Mouse (Mus musculus): ENCODE measurements around the gene Mrpl22. TPM values are rescaled to one million over a fixed set of nuclear protein-coding genes. Genes with fewer than 3 reads are reported as not detected.
A peak's percentile ranks its signal among the peaks of the same experiment; 100 is the strongest.
"Not testable (repeated sequence)": the region's sequence is repeated elsewhere in the genome, so short reads cannot be mapped to it uniquely, and the experiment has no call there.

The Mrpl22 gene
- polyA plus RNA-seq, 1 experiment, result 15.5 TPM

- 90% methylated on average over 9 of the region's 9 CpGs for WGBS
- TF ChIP-seq CTCF (IDR thresholded peaks at IDR 0.05; ENCODE audit: extremely low read depth, insufficient read depth, insufficient read length, insufficient replicate concordance) (no peak), POLR2A (IDR thresholded peaks at IDR 0.05; ENCODE audit: low read depth, low read length) (no peak)
Measured at GRCm38 (mm10) chr11:58155458-58155857, 16.0 kb upstream of the Mrpl22 start.

GRCm38 (mm10) chr11:58156871-58157270 lies 14.6 kb upstream of the Mrpl22 start:
- 82% methylated on average over 3 of the region's 3 CpGs for WGBS
- H3K36me3 ChIP-seq (ENCODE audit: control insufficient read depth, insufficient read depth, low read length), result peaks cover 27% of the 10 kb centered on the region
- no peak for DNase-seq (ENCODE audit: low read depth in 1 of 2, low spot score in 2 of 2)

More at GRCm38 (mm10) chr11:58155458-58155857, 16.0 kb upstream of the Mrpl22 start:
- no peaks in the 10 kb centered on the region for H3K4me1 ChIP-seq (ENCODE audit: control insufficient read depth, insufficient read depth, insufficient read length)
- H3K27ac ChIP-seq (ENCODE audit: insufficient read depth, low read length), result no peak overlapping the region
- no peak overlapping the region for H3K4me3 ChIP-seq (ENCODE audit: extremely low read depth, insufficient read depth, insufficient read length)
- H3K36me3 ChIP-seq (ENCODE audit: control insufficient read depth, insufficient read depth, low read length), result peaks cover 29% of the 10 kb centered on the region
- DNase-seq (ENCODE audit: low read depth in 1 of 2, low spot score in 2 of 2), result no peak
- H3K27me3 ChIP-seq (ENCODE audit: control insufficient read depth, insufficient read depth, low read length), result no peaks in the 10 kb centered on the region

GRCm38 (mm10) chr11:58165072-58165471 lies 6.4 kb upstream of the Mrpl22 start:
- Histone ChIP-seq H3K27ac (ENCODE audit: insufficient read depth, low read length) (no peak overlapping the region), H3K36me3 (ENCODE audit: control insufficient read depth, insufficient read depth, low read length) (peaks cover 10% of the 10 kb centered on the region), H3K4me3 (ENCODE audit: extremely low read depth, insufficient read depth, insufficient read length) (no peak overlapping the region), H3K27me3 (ENCODE audit: control insufficient read depth, insufficient read depth, low read length) (no peaks in the 10 kb centered on the region), H3K4me1 (ENCODE audit: control insufficient read depth, insufficient read depth, insufficient read length) (peaks cover 3% of the 10 kb centered on the region; the same call in 1 of the 2 replicates)
- DNase-seq (ENCODE audit: low read depth in 1 of 2, low spot score in 2 of 2), result no peak
- 95% methylated on average over 2 of the region's 2 CpGs for WGBS
- TF ChIP-seq POLR2A (IDR thresholded peaks at IDR 0.05; ENCODE audit: low read depth, low read length) (no peak), CTCF (IDR thresholded peaks at IDR 0.05; ENCODE audit: extremely low read depth, insufficient read depth, insufficient read length, insufficient replicate concordance) (no peak)

More at GRCm38 (mm10) chr11:58156871-58157270, 14.6 kb upstream of the Mrpl22 start:
- Histone ChIP-seq H3K4me3 (ENCODE audit: extremely low read depth, insufficient read depth, insufficient read length) (no peak overlapping the region), H3K27ac (ENCODE audit: insufficient read depth, low read length) (no peak overlapping the region), H3K27me3 (ENCODE audit: control insufficient read depth, insufficient read depth, low read length) (no peaks in the 10 kb centered on the region), H3K4me1 (ENCODE audit: control insufficient read depth, insufficient read depth, insufficient read length) (no peaks in the 10 kb centered on the region)
- TF ChIP-seq CTCF (IDR thresholded peaks at IDR 0.05; ENCODE audit: extremely low read depth, insufficient read depth, insufficient read length, insufficient replicate concordance) (no peak), POLR2A (IDR thresholded peaks at IDR 0.05; ENCODE audit: low read depth, low read length) (no peak)

- Histone ChIP-seq H3K36me3 (ENCODE audit: control insufficient read depth, insufficient read depth, low read length) (peaks cover 8% of the 10 kb centered on the region), H3K27me3 (ENCODE audit: control insufficient read depth, insufficient read depth, low read length) (no peaks in the 10 kb centered on the region), H3K27ac (ENCODE audit: insufficient read depth, low read length) (no peak overlapping the region), H3K4me3 (ENCODE audit: extremely low read depth, insufficient read depth, insufficient read length) (peak overlapping the region; percentile 82), H3K4me1 (ENCODE audit: control insufficient read depth, insufficient read depth, insufficient read length) (peaks cover 6% of the 10 kb centered on the region; the same call in 1 of the 2 replicates)
- WGBS, result under 1% methylated on average over 8 of the region's 8 CpGs
- TF ChIP-seq POLR2A (IDR thresholded peaks at IDR 0.05; ENCODE audit: low read depth, low read length), result no peak
- no peak for TF ChIP-seq CTCF (IDR thresholded peaks at IDR 0.05; ENCODE audit: extremely low read depth, insufficient read depth, insufficient read length, insufficient replicate concordance)
- no peak for DNase-seq (ENCODE audit: low read depth in 1 of 2, low spot score in 2 of 2)
Measured at GRCm38 (mm10) chr11:58167822-58168166, 3.7 kb upstream of the Mrpl22 start.

GRCm38 (mm10) chr11:58168167-58168915 lies 3.1 kb upstream of the Mrpl22 start, which contains the start of gene Gemin5:
Gene Gemin5 (minus strand): TSS chr11:58168539.
- no peaks in the 10 kb centered on the region for H3K27me3 ChIP-seq (ENCODE audit: control insufficient read depth, insufficient read depth, low read length)
- TF ChIP-seq POLR2A (IDR thresholded peaks at IDR 0.05; ENCODE audit: low read depth, low read length) (peak; percentile 16; the same call in 1 of the 2 replicates), CTCF (IDR thresholded peaks at IDR 0.05; ENCODE audit: extremely low read depth, insufficient read depth, insufficient read length, insufficient replicate concordance) (no peak)
- peaks cover 5% of the 10 kb centered on the region; the same call in 1 of the 2 replicates for H3K36me3 ChIP-seq (ENCODE audit: control insufficient read depth, insufficient read depth, low read length)
- peak within 1 kb of the TSS; percentile 82 for H3K4me3 ChIP-seq (ENCODE audit: extremely low read depth, insufficient read depth, insufficient read length)
- WGBS, result 1% methylated on average over 71 of the region's 71 CpGs
- H3K27ac ChIP-seq (ENCODE audit: insufficient read depth, low read length), result peak within 1 kb of the TSS; percentile 49
- peaks cover 6% of the 10 kb centered on the region; the same call in 1 of the 2 replicates for H3K4me1 ChIP-seq (ENCODE audit: control insufficient read depth, insufficient read depth, insufficient read length)
- peak; percentile 52 to 71 for DNase-seq (ENCODE audit: low read depth in 1 of 2, low spot score in 2 of 2)

GRCm38 (mm10) chr11:58169666-58170065 lies 1.8 kb upstream of the Mrpl22 start:
- Histone ChIP-seq H3K4me1 (ENCODE audit: control insufficient read depth, insufficient read depth, insufficient read length) (peaks cover 6% of the 10 kb centered on the region; the same call in 1 of the 2 replicates), H3K27me3 (ENCODE audit: control insufficient read depth, insufficient read depth, low read length) (no peaks in the 10 kb centered on the region), H3K4me3 (ENCODE audit: extremely low read depth, insufficient read depth, insufficient read length) (no peak overlapping the region), H3K27ac (ENCODE audit: insufficient read depth, low read length) (no peak overlapping the region), H3K36me3 (ENCODE audit: control insufficient read depth, insufficient read depth, low read length) (peaks cover 3% of the 10 kb centered on the region; the same call in 1 of the 2 replicates)
- TF ChIP-seq CTCF (IDR thresholded peaks at IDR 0.05; ENCODE audit: extremely low read depth, insufficient read depth, insufficient read length, insufficient replicate concordance), result no peak
- no peak for TF ChIP-seq POLR2A (IDR thresholded peaks at IDR 0.05; ENCODE audit: low read depth, low read length)
- DNase-seq (ENCODE audit: low read depth in 1 of 2, low spot score in 2 of 2), result no peak
- WGBS, result 86% methylated on average over 4 of the region's 4 CpGs

GRCm38 (mm10) chr11:58179563-58179962 lies 8.1 kb downstream of the Mrpl22 start:
- no peaks in the 10 kb centered on the region for H3K27me3 ChIP-seq (ENCODE audit: control insufficient read depth, insufficient read depth, low read length)
- peak; percentile 58; the same call in 1 of the 2 replicates for TF ChIP-seq CTCF (IDR thresholded peaks at IDR 0.05; ENCODE audit: extremely low read depth, insufficient read depth, insufficient read length, insufficient replicate concordance)
- no peak for TF ChIP-seq POLR2A (IDR thresholded peaks at IDR 0.05; ENCODE audit: low read depth, low read length)
- DNase-seq (ENCODE audit: low read depth in 1 of 2, low spot score in 2 of 2), result peak; percentile 71 to 80
- H3K36me3 ChIP-seq (ENCODE audit: control insufficient read depth, insufficient read depth, low read length), result peaks cover 18% of the 10 kb centered on the region
- H3K4me1 ChIP-seq (ENCODE audit: control insufficient read depth, insufficient read depth, insufficient read length), result peaks cover 7% of the 10 kb centered on the region
- H3K27ac ChIP-seq (ENCODE audit: insufficient read depth, low read length), result no peak overlapping the region
- 27% methylated on average over 3 of the region's 3 CpGs for WGBS
- no peak overlapping the region for H3K4me3 ChIP-seq (ENCODE audit: extremely low read depth, insufficient read depth, insufficient read length)

GRCm38 (mm10) chr11:58179986-58180385 lies 8.5 kb downstream of the Mrpl22 start:
- not testable (repeated sequence) for H3K27ac ChIP-seq (ENCODE audit: insufficient read depth, low read length); DNase-seq (ENCODE audit: low read depth in 1 of 2, low spot score in 2 of 2); H3K27me3 ChIP-seq (ENCODE audit: control insufficient read depth, insufficient read depth, low read length); H3K4me3 ChIP-seq (ENCODE audit: extremely low read depth, insufficient read depth, insufficient read length)
- WGBS, result 90% methylated on average over 6 of the region's 6 CpGs
- Histone ChIP-seq H3K36me3 (ENCODE audit: control insufficient read depth, insufficient read depth, low read length) (peaks cover 18% of the 10 kb centered on the region), H3K4me1 (ENCODE audit: control insufficient read depth, insufficient read depth, insufficient read length) (peaks cover 11% of the 10 kb centered on the region)
